Mouse (Mus musculus) brain, adult 2 months (tissue): ENCODE results near the gene Furin.

Source experiments
- DNase-seq: peaks from one replicate; pipeline ENCODE4 v3.0.0; 2011; ENCODE audit warnings: low read depth, low spot score

Gene Furin

DNA sequence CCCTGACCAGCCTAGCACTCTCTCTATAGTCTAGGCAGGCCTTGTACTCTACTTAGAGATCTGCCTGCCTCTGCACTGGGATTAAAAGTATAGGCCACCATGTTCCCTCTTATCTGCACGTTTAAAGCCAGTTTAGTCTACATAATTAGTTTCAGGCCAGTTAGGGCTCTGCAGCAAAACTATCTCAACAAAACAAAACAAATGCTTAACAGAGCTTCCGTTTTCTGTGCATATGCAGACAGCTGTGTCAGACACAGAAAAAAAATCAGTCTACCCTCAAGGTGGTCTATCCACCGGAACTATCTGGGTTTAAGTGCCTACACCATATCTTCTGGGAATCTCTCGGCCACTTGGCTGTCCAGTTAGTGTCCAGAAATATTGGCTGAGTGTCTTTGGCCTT lies 31.9 kb downstream of the Furin start:
- no peak for DNase-seq

DNA sequence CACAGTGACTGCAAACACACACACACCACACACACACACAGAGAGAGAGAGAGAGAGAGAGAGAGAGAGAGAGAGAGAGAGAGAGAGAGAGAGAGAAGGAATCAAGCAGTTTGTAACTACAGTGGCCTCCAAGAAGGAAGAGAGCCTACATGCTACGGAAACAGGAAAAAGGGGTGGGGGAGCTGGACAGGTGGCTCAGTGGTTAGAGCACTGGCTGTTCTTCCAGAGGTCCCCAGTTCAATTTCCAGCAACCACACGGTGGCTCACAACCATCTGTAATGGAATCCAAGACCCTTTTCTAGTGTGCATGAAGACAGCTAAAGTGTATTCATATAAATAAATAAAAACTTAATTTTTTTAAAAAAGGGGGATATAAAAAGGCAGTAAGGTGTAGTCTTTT lies 32.6 kb downstream of the Furin start:
- DNase-seq = no peak

DNA sequence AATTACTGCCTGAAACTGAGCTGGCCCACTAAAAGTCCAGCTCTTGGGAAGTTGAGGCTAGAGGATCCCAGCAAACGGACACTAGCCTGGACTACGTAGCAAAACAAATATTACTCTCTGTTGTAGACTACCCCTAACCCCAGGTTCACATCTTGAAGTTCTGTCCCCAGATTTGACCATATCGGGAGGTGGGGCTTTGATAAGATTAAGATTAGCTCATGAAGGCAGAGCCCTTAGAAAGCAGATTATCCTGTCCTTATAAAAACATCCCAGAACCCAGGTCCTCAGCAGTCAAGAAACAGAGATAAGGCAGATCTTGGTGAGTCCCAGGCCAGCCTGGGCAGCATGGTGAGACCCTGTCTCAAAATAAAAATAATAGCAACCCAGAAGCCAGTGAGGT lies 33.1 kb downstream of the Furin start:
- no peak for DNase-seq

DNA sequence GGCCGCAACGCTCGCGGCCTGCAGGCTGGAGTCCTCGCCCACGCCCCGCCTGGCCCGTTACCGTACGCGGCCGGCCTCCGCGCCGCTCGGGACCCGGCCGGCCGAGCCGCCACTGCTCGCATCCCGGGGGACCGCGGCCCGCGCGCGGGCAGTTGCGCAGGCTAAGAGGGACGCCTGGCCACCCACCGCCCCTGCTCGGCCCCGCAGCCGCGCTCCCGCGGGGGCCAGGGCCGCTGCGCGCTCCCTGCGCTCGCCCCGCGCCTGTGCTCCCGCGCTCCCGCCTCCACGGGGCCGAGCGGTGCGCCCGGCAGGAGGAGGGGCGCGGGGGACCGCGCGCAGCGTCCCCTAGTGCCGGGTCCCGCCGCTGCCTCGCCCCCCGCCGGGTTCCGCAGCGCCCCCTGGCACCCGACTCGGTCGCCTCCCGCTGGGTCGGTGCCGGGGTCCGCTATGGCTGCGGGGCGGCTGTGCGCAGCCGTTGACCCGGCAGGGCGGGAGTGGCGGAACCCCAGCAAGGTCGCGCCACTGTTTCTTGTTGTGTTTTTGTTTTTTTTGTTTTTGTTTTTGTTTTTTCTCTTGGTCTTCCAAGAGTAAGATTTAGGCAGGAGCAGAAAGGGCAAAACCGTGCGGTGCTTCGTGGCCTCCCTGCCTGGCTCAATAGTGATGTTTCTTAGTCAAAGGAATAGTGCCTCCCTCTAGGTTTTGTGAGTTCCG lies 34.0 kb downstream of the Furin start, which contains the start of gene Man2a2:
Man2a2 (minus strand) TSS at position 335 of the 711 bp plus-strand sequence.
- peak; percentile 88 for DNase-seq

DNA sequence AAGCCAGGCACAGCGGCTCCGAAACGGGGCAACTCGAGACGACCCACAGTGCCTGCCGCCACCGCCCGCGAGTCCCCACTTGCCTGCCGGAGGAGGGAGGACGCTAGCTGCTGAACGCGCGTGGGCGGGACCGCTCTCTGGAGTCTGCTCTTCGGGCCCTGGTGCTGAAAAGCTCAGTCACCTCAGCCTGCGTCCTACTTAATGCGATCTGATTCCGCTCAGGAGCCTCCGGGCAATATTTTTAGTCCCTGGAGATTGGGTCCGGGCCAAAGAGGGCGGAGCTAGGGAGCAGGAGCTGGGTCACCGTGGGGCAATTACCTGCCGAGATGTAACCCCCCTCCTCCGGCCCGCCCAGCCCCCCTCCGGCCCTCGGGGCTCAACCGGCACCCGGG lies 34.6 kb downstream of the Furin start:
- peak; percentile 95 for DNase-seq

DNA sequence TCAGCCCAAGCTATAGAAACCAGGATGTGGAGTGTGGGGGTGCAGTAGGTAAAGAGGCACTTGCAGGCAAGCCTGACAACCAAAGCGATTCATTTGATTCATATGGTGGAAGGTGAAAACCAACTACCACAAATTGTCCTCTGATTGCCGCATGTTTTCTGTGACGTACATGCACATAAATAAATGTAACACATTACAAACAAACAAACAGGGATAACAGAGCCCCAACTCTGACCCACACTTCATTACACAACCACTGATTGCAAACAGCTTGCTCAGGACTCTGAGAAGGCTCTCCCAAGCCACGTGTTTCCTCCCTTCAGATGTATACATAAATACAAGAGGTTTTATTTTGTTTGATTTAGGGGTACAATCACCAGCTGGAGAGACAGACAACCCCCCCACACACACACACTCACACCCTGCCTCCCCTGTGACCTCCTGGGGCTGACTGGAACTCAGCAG lies 35.2 kb downstream of the Furin start:
- peak; percentile 51 for DNase-seq

DNA sequence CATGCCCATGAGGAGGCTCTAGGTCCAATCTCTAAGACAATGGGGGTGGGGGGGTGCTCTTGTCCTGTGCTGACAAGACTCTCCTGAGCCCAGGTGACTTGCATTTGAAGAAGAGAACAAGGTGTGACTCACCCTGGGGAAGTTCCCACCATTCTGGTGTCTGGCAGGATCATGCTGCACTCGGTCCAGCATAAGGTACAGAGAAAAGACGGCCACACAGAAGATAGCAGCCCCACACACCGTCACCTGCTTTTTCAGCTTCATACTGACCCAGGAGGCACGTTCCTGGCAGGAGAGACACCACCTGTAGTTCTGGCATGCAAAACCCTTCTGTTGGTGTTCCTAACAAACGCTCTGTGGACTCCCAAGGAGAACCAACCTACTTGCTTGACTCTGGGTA lies 35.8 kb downstream of the Furin start:
- DNase-seq = peak; percentile 71

DNA sequence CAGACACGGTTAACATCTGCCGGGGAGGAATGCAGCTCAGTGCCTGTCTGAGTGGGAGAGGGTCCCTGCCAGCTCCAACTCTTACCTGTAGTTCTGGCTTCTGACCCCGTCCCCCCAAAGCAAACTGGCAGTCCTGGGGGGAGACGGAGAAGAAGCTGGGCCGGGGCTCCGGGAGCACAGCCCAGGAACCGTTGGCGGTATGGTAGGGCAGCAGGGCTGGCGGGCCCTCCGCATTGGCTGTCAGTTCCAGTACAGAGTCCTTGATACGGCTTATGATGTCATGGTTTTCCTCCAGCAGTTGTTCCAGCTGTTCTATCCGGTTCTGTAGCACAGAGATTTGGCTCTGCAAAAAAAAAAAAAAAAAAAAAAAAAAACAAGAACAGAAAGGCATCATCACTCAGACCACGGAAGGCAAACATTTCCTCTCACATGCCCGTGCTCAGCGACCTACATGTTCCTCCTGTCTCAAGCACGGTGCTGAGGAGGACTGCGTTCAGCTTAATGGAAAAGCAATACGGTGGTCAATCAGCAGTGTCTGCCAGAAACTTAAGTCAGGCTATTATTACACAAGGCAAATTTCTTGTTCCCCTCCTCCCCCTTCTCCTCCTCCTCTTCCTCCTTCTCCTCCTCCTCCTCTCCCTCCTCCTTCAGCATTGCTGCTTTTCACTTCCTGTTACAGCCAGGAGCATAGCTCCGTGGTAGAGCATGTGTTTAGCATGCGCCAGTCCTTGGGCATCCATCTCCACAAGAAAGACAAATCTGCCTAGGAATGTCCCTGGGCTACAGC lies 36.4 kb downstream of the Furin start:
- peak; percentile 51 for DNase-seq

DNA sequence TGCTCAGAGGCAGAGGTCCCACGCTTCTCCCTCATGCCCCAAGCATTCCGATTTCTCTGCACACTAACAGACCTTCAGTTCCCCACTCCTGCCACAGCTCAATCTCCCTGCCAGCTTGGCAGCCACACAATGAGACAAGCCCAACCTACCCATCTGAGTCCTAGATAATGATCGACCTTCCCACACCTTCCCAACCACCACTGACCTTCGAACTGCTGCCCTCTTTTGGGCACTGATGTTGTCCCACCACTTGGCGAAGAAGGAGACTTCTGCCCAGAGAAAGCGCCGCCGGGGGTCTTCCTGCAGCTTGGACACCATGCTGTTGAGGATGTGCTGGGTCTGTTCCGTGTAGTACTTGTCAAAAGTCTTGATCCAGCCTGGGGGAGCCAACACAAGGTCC lies 37.2 kb downstream of the Furin start:
- DNase-seq = no peak

DNA sequence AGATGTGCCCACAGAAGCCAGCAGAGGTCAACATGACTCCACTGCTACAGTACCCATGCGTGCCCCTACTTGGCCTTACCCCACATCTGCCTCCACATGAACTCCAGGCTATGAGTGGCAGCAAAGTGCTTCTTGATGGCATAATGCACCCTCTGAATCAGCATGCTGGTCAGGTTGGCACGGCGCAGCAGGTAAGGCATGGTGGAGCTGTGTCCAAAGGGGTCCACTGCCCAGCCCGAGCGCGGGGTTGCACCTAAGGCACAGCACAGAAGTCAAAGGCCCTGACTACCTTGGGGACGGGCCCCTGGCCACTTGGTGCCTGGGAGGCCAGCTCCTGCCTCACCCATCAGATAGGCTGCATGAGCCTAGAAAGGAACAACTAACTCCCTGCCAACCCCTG lies 38.0 kb downstream of the Furin start:
- no peak for DNase-seq

DNA sequence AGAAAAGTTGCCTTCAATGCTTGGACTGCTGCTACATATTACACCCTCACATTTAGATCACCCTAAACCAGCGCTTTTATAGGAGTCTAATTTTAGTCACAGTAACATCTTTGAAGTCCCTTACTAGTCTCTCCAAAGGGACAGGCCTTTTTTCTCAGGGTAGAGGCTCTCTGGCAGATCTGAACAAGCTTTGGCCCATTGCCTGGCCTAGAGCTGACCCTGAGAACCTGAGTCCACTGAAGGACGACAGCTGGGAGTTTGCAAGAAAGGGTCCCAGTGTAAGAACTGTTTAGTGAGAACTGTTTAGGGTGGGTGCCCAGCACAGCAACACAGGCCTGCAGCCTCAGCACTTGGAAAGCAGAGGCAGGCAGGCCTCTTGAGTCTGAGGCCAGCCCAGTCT lies 39.5 kb downstream of the Furin start:
- no peak for DNase-seq

DNA sequence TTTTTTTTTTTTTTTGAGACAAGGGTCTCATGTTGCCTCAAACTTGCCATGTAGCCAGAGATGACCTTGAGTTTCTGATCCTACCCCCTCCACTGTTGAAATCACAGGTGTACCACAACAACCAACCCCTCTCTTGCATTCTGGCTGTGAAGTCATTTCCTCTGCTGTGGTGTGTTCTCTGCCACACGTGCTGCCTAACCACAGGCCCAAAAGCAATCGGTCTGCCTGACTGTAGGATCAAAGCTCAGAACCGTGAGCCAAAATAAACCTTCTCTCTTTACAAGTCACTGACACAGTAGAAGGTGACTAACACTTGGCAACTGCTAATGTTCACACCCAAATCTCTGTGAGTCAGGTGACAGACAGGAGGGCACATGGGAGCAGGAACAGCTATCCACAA lies 44.8 kb downstream of the Furin start:
- no peak for DNase-seq

DNA sequence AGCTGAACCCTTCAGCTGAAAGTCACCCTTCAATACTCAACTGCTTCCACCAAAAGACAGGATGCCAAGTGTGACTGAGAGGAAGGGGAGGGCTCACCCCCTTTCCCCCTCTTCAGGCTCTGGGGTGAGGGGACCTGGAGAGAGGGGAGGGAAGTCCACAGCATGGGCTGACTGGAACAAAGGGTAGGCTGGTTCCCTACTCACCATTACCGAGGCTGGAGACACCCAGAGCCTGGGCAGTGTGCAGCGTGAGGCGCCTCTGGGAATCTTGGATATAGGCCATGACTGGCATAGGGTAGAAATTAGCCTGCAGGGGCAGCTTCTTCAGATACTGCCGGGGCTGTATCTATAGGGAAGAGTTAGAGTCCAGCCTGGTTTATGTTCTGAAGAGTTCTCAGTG lies 47.2 kb downstream of the Furin start:
- DNase-seq = peak; percentile 29

DNA sequence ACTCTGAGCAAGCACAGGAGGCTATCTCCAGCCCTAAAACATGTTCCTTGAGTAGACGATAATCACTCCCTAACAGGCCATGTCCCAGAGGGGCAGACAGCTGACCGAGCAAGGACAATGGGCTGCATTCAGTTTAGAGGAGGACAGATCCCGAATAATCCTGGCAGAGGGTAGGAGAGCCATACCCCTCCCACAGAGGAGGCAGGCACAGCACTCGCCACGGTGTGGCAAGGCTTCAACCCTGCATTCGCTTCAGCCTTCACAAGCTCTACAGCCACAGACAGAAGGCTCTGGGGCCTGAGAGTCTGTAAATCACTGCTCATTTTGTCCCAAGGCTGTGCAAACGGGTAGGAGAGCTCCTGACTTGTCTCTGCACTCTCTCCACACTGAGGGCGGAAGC lies 48.1 kb downstream of the Furin start:
- peak; percentile 90 for DNase-seq

DNA sequence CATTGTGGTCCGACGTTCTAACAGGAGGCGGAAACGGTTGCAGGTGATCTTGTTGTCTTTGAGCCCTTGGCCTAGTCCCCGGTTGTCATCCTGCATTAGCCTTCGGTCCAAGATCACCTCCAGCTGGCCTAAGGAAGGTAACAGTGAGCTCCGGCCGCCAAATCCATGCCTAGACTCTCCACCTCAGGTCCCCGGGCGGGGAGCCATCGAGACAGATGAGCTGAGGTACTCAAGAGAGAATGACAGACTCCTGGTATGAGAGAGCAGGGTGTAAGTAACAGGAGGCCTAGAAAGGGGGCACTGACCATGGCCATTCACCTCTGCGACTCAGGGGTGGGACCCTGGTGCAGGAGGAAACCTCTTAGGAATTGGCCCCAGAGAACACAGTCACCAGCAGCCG lies 48.9 kb downstream of the Furin start:
- DNase-seq = no peak

DNA sequence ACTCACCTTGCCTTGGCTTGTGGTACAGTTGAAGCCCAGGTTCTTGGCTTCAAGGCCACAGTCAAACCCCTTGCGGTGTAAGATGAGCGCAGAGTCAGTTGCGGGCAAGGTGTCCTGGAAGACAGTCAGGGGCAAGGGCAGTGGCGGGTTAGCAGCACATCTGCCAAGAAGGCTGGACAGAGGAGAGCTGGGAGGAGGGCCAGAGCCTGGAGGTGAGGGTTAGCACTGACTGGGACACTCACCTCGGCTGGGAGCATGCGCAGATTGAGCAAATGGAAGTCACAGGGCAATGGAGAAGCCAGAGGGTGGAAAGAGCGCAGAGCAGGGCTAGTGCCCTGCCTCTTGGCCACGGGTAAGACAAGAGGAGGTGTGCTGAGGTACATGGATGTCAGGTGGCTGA lies 52.3 kb downstream of the Furin start:
- no peak for DNase-seq

DNA sequence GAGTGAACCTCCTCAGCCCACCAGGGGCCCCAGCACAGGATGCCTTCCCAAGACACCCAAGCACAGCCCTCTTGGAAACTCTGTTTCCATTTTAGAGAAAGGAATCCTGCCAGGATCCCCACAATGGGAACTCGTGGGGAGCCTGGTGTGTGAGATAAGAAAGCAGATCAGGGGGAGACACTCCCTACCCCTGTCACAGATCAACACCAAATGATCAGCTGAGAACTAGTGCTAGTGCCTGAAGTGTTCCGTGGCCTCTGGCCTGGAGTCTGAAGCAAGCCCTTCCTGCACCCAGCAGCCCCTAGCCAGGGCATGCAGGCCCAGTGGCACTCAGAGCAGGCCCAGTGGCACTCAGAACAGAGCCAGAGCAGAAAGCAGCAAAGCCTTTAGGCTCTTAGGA lies 54.4 kb downstream of the Furin start:
- no peak for DNase-seq

DNA sequence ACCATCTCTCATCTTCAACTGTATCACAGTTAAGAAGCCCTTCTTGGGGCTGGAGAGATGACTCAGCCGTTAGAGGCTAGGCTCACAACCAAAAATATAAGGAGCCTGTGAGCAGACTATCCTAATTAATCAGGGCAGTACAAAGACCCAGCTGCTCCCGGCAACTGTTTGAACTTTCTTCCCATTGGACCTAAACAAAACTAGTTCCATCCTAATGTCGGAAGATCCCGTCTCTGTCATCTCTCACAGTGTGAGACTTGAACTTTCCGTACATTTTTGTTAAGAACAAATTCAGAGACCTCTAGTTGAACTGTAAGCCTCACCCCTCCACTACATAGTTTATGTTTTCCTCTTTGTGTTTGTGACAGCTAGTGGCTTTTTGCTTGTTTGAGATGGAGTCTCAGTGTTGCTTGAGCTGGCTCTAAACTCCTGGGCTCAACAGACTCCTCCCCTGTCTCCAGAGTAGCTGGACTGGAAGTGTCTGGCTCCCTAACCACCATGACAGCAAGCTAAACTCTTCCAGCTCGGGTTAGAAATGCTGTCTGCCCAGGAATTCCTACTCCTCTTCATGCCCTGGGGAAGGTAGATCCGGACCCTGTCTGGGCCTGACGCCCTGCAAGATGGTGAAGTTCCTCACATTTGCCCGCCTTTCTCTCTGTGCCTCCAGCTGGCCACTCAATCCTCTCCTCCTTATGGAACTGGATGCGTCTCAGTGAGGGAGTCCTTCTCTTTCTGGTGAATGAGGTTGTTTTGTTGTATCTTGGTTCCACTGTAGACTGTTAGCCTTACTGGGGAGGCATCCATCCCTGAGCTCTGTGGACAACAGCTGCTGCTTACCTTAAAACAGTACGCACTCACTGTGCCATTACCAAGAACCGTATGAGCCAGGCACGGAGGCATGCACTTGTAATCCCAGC lies 57.3 kb downstream of the Furin start:
- DNase-seq = no peak

DNA sequence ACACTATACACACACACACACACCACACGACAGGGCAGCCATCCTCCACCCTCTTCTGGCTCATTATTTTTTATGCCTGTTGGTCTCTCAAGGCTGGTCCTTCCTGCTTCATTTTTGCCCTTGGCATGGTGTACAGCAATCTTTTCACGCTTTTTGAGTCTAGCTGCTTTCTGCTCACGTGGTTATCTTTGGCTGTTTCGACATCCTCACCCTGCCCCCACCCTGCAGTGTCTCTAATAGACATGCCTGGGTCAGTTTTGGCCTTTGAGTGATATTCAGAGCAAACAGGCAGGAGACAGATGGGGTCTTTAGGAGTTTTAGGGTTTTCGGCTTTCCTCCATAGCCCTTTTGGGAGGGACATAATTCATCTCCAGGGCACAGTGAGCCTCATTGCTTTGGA lies 58.4 kb downstream of the Furin start:
- no peak for DNase-seq

DNA sequence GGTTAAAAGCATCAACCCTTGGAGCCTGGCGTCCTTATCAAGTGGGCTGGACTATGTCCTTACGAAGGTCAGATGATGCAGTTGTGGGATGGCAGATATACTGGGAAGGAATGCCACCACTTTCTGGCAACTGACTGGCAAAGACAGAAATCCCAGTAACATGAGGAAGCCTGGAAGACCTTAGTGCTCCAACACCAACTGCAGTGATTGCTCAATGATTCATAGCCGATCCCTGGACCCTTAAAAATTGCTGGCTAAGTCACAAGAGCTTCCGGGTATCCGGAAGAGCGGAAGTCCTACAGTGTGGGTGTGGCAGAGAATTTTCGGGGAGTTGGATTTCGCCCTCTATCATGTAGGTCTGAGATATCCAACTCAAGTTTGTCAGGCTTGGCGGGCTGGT lies 59.1 kb downstream of the Furin start:
- no peak for DNase-seq

DNA sequence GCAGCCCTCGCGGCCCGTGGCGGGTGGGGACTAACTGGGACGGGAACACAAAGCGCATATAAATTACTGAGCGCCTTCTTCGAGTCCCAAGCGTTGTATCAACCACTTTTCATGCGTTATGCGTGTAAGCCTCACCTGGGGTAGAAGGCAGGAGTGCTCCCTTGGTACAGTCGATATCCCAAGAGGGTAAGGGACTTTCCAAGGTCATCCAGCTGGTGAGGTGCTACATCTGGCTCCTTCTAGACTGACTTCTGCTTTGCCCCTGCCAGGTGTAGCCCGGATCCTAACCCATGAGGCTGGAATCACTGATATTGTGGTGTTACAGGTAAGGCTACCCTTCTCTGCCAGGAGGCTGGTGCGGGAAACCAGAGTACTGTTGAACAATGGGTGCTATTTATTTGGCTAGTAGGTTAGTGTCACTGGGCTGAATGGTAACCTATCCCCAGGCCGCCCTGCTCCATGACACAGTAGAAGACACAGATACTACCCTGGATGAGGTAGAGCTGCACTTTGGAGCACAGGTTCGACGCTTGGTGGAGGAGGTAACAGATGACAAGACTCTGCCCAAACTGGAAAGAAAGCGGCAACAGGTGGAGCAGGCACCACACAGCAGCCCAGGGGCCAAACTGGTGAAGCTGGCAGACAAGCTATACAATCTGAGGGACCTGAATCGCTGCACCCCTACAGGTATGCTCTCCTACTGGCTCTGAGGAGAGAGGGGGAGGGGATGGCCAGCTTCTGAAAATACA lies 61.8 kb downstream of the Furin start:
- no peak for DNase-seq
